Mouse (Mus musculus) ES-E14 (cell line): Measurements from ENCODE around the gene Zbed4. TPM values are rescaled to one million over a fixed set of nuclear protein-coding genes. Genes with fewer than 3 reads are reported as not detected.

Experiments used
- DNase-seq: peaks from one replicate; pipeline ENCODE4 v3.0.0-alpha.2; 2013; ENCODE audit warnings: low read depth, low spot score
- H3K27ac ChIP-seq: 2 replicates; pipeline ENCODE4 v1.5.1; 2012; ENCODE audit warnings: low read depth, mild to moderate bottlenecking, low read length, moderate library complexity, mixed read lengths; ENCODE audit not compliant: poor library complexity, insufficient read depth, severe bottlenecking
- H3K36me3 ChIP-seq: 2 replicates; pipeline ENCODE4 v1.6.1; 2012; ENCODE audit warnings: mild to moderate bottlenecking, low read length, moderate library complexity, mixed read lengths; ENCODE audit not compliant: control insufficient read depth, poor library complexity, insufficient read depth, severe bottlenecking
- H3K4me1 ChIP-seq, 2 experiments: fragments of 150-350 bp in 1 of 2; sonication (generic) in 1 of 2; 2 replicates each; pipeline ENCODE4 v1.6.1; 2012; ENCODE audit warnings: low read length in 2 of 2, mild to moderate bottlenecking in 1 of 2, mixed read lengths in 1 of 2; ENCODE audit not compliant: control insufficient read depth in 2 of 2, insufficient read depth in 2 of 2, poor library complexity in 1 of 2
- H3K4me3 ChIP-seq, 2 experiments: fragments of 150-350 bp in 1 of 2; sonication (generic) in 1 of 2; 2 replicates each; pipeline ENCODE4 v1.5.1; 2012; ENCODE audit warnings: low read length in 2 of 2, low read depth in 1 of 2, mild to moderate bottlenecking in 1 of 2, mixed read lengths in 1 of 2; ENCODE audit not compliant: insufficient read depth in 1 of 2, poor library complexity in 1 of 2, severe bottlenecking in 1 of 2
- H3K9ac ChIP-seq: 2 replicates; pipeline ENCODE4 v1.6.1; 2012; ENCODE audit warnings: low read depth, mild to moderate bottlenecking, low read length, mixed read lengths; ENCODE audit not compliant: poor library complexity, insufficient read depth, severe bottlenecking
- H3K9me3 ChIP-seq: fragments of 150-350 bp; sonication (generic); 2 replicates; pipeline ENCODE4 v1.6.1; 2012; ENCODE audit warnings: low read depth, mild to moderate bottlenecking, low read length; ENCODE audit not compliant: control insufficient read depth, insufficient read depth
- CHD2 ChIP-seq: IDR thresholded peaks from 2 replicates; pipeline ENCODE4 v1.6.1; 2014; ENCODE audit warnings: mild to moderate bottlenecking, low read depth, low read length, inconsistent platforms
- HCFC1 ChIP-seq: IDR thresholded peaks from 2 replicates; pipeline ENCODE4 v1.6.1; 2012; ENCODE audit warnings: low read length, inconsistent platforms, borderline replicate concordance; ENCODE audit not compliant: insufficient read depth
- MAFK ChIP-seq: IDR thresholded peaks from 2 replicates; pipeline ENCODE4 v1.6.1; 2014; ENCODE audit warnings: mild to moderate bottlenecking, low read depth, low read length, inconsistent platforms; ENCODE audit not compliant: insufficient read depth
- ZC3H11A ChIP-seq: IDR thresholded peaks from 2 replicates; pipeline ENCODE4 v1.6.1; 2012; ENCODE audit warnings: low read depth, mild to moderate bottlenecking, inconsistent platforms, low read length, borderline replicate concordance
- ZNF384 ChIP-seq: IDR thresholded peaks from 2 replicates; pipeline ENCODE4 v1.6.1; 2012; ENCODE audit warnings: low read depth, low read length, inconsistent platforms
- in situ Hi-C, 2 experiments: fragments of 600-800 bp; cut with MboI; formaldehyde crosslinking; loops; one replicate each; pipeline ENCODE4 v1.15.1; 2025; ENCODE audit warnings: low sequenced_read_pairs in 2 of 2, inconsistent platforms in 1 of 2; ENCODE audit not compliant: unreplicated experiment in 2 of 2
- total RNA-seq: library from RNA; depleted of rRNA; stranded (reverse); fragments of 300-350 nt; gene quantifications from 2 replicates; pipeline ENCODE4 v1.2.3, GENCODE M21; 2012

Gene Zbed4
- total RNA-seq, 1 experiment = 43.6 TPM

- no peak for TF ChIP-seq CHD2
- H3K36me3 ChIP-seq = peaks cover 40% of the 10 kb centered on the region
Measured at GRCm38 (mm10) chr15:88823376-88823775, 71.9 kb downstream of the Zbed4 start.

GRCm38 (mm10) chr15:88827466-88827865, 76.0 kb downstream of the Zbed4 start:
- TF ChIP-seq ZNF384 (no peak), HCFC1 (no peak), MAFK (no peak), ZC3H11A (no peak), CHD2 (no peak)
- peaks cover 33% of the 10 kb centered on the region for H3K36me3 ChIP-seq
- in situ Hi-C loops = loop anchor here (5.0 to 10.0 kb wide), 2 partner anchors 95 to 97 kb away; no protein-coding TSS in a partner anchor

More at GRCm38 (mm10) chr15:88823376-88823775, 71.9 kb downstream of the Zbed4 start:
- no peak overlapping the region for H3K27ac ChIP-seq
- H3K4me3 ChIP-seq = no peak overlapping the region
- in situ Hi-C loops = loop anchor here in 1 of 2 experiments (10.0 kb wide), 1 partner anchor 101 kb away; no protein-coding TSS in a partner anchor
- H3K4me1 ChIP-seq = peaks cover 0 to 2% of the 10 kb centered on the region in 2 experiments; a peak in 1 of 4 replicates
- no peaks in the 10 kb centered on the region for H3K9me3 ChIP-seq
- no peak for DNase-seq
- no peak overlapping the region for H3K9ac ChIP-seq

GRCm38 (mm10) chr15:88827991-88828799, 76.7 kb downstream of the Zbed4 start:
- in situ Hi-C loops = loop anchor here (5.0 to 10.0 kb wide), 2 partner anchors 94 to 97 kb away; no protein-coding TSS in a partner anchor
- TF ChIP-seq ZC3H11A = peak; percentile 71; the same call in 1 of the 2 replicates
- no peak for TF ChIP-seq MAFK
- Histone ChIP-seq H3K9ac (no peak overlapping the region), H3K4me1 (peaks cover 0 to 5% of the 10 kb centered on the region in 2 experiments; a peak in 1 of 4 replicates), H3K4me3 (no peak overlapping the region), H3K36me3 (peaks cover 26% of the 10 kb centered on the region), H3K27ac (no peak overlapping the region), H3K9me3 (no peaks in the 10 kb centered on the region)
- peak; percentile 71 for DNase-seq

More at GRCm38 (mm10) chr15:88827466-88827865, 76.0 kb downstream of the Zbed4 start:
- peaks cover 0 to 3% of the 10 kb centered on the region in 2 experiments; a peak in 1 of 4 replicates for H3K4me1 ChIP-seq
- H3K27ac ChIP-seq = no peak overlapping the region
- H3K4me3 ChIP-seq = no peak overlapping the region
- no peak for DNase-seq
- no peak overlapping the region for H3K9ac ChIP-seq
- H3K9me3 ChIP-seq = no peaks in the 10 kb centered on the region

GRCm38 (mm10) chr15:88828800-88829705, 77.6 kb downstream of the Zbed4 start:
- no peak overlapping the region for H3K9ac ChIP-seq
- H3K9me3 ChIP-seq = no peaks in the 10 kb centered on the region
- TF ChIP-seq ZC3H11A = peak; percentile 93
- TF ChIP-seq ZNF384 = no peak
- TF ChIP-seq MAFK = no peak
- TF ChIP-seq HCFC1 = no peak
- no peak for TF ChIP-seq CHD2
- peak; percentile 74 for DNase-seq
- H3K27ac ChIP-seq = no peak overlapping the region
- no peak overlapping the region for H3K4me3 ChIP-seq
- peaks cover 17% of the 10 kb centered on the region for H3K36me3 ChIP-seq
- peaks cover 0 to 5% of the 10 kb centered on the region in 2 experiments; a peak in 1 of 4 replicates for H3K4me1 ChIP-seq
- in situ Hi-C loops = loop anchor here (5.0 to 10.0 kb wide), 2 partner anchors 93 to 96 kb away; no protein-coding TSS in a partner anchor
